In genomic region chr5:64474868-64475267, GRCm38 (mm10) we compare ENCODE assay signal across 16 mouse cellular contexts.
"Had no signal": no experiment of that assay in that cellular context is flagged by ENCODE, and none has a peak within 500 bp of the region (broad histone marks: within the 10 kb centered on the region; RNA-seq: fewer than 3 reads in every experiment).

No protein-coding gene starts in this region.

- H3K9ac ChIP-seq: neural tube, embryonic 13.5 days; neural tube, embryonic 15.5 days; stomach, embryonic 15.5 days had no signal

- H3K27ac ChIP-seq: neural tube, embryonic 13.5 days; neural tube, embryonic 15.5 days; stomach, embryonic 15.5 days; stomach, postnatal 0 days had no signal

- H3K9me3 ChIP-seq: neural tube, embryonic 13.5 days; neural tube, embryonic 15.5 days; stomach, embryonic 15.5 days had no signal

- H3K36me3 ChIP-seq: neural tube, embryonic 13.5 days; neural tube, embryonic 15.5 days; stomach, embryonic 15.5 days had no signal

- H3K4me3 ChIP-seq: neural tube, embryonic 13.5 days; neural tube, embryonic 15.5 days; stomach, embryonic 15.5 days had no signal

- H3K27me3 ChIP-seq: neural tube, embryonic 15.5 days; stomach, embryonic 15.5 days had no signal

- H3K4me2 ChIP-seq: neural tube, embryonic 13.5 days; neural tube, embryonic 15.5 days; stomach, embryonic 15.5 days had no signal

- DNase-seq: retina, postnatal 1 day; right cerebral cortex, adult 18-20 months; right cerebral cortex, postnatal 14 days; right cerebral cortex, postnatal 25 days; right cerebral cortex, postnatal 4 days; spleen, adult 18-20 months; thymus, adult 18-20 months; thymus, adult 2 months; thymus, postnatal 14 days; thymus, postnatal 25 days; thymus, postnatal 36 days; thymus, postnatal 4 days had no signal

- H3K4me1 ChIP-seq: neural tube, embryonic 13.5 days; neural tube, embryonic 15.5 days had no signal
